Mouse (Mus musculus) thymus, adult 2 months (tissue): ENCODE measurements around the gene Hmga1. TPM values are rescaled to one million over a fixed set of nuclear protein-coding genes. Genes with fewer than 3 reads are reported as not detected.

Experiments
- DNase-seq: peaks from one replicate; pipeline ENCODE4 v3.0.0; 2021
- H3K27ac ChIP-seq: fragments of 200-500 bp; 2 replicates; pipeline ENCODE4 v1.5.1; 2012; ENCODE audit warnings: low read length, control low read depth; ENCODE audit not compliant: control insufficient read depth, insufficient read depth
- H3K27me3 ChIP-seq: fragments of 200-500 bp; 2 replicates; pipeline ENCODE4 v1.6.1; 2012; ENCODE audit warnings: mild to moderate bottlenecking, low read length, moderate library complexity, mixed read lengths; ENCODE audit not compliant: control insufficient read depth, insufficient read depth
- H3K36me3 ChIP-seq: fragments of 200-500 bp; 2 replicates; pipeline ENCODE4 v1.6.1; 2012; ENCODE audit warnings: mild to moderate bottlenecking, low read length, moderate library complexity; ENCODE audit not compliant: control insufficient read depth, insufficient read depth
- H3K4me1 ChIP-seq: fragments of 200-500 bp; replicated peaks from 2 replicates; pipeline ENCODE4 v1.6.1; 2012; ENCODE audit warnings: low read length; ENCODE audit not compliant: control insufficient read depth, insufficient read depth
- H3K4me3 ChIP-seq: fragments of 200-500 bp; 2 replicates; pipeline ENCODE4 v1.5.1; 2012; ENCODE audit warnings: mild to moderate bottlenecking, low read length, control low read depth, moderate library complexity; ENCODE audit not compliant: control insufficient read depth, insufficient read depth
- CTCF ChIP-seq: fragments of 200-500 bp; IDR thresholded peaks from 2 replicates; pipeline ENCODE4 v1.5.1; 2012; ENCODE audit warnings: mild to moderate bottlenecking, control low read depth, low read length, moderate library complexity, borderline replicate concordance; ENCODE audit not compliant: control insufficient read depth, poor library complexity, insufficient read depth; ENCODE audit errors: extremely low read depth
- POLR2A ChIP-seq: fragments of 200-500 bp; IDR thresholded peaks from 2 replicates; pipeline ENCODE4 v1.6.1; 2012; ENCODE audit warnings: mild to moderate bottlenecking, low read length, control low read depth, moderate library complexity; ENCODE audit not compliant: control insufficient read depth, poor library complexity, insufficient read depth; ENCODE audit errors: extremely low read depth
- WGBS: fragments of 180-500 bp; shearing (Covaris S2); methylation state at CpG from one replicate; pipeline ENCODE4 v1.1.7; 2018; 5-methylcytosine and 5-hydroxymethylcytosine counted together
- polyA plus RNA-seq: library from polyadenylated mRNA; depleted of rRNA; stranded (reverse); fragments of >200 nt; gene quantifications from 2 replicates; pipeline ENCODE4 v1.2.3, GENCODE M21; 2012

Gene Hmga1
- polyA plus RNA-seq, 1 experiment: 430 TPM

DNA sequence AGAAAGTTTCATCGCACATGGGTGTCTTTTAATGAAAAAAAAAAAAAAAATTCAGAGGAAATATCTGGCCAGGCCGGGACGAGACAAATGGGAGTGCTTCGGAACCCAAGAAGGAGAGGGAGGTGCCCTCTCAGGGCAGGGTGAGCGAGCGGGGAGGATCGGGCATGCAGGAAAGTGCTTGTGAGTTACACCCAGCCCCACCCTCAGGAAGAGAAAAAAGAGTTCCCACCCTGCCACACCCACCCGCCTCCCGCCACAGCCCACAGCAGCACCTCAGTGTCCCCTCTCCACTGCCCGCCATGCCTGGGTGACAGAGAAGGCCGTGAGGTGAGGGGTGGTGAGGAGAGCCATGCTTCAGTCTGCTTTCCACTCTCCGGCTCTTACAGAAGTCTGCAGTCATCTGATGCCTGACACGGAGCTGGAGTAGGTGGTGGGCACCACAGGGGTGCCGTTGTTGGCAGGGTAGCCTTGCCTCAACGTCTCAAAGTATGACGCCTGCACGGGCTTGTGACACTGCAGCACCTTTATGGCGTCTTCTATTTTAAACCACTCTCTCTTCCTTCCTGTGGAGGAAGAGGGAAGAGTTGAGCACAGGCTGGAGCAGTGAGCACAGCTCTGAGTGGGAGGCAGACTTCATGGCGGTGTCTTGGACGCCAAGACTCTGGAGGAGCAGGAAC lies 24.2 kb downstream of the Hmga1 start:
- TF ChIP-seq POLR2A (no peak), CTCF (no peak)

GRCm38 (mm10) chr17:27583185-27583894 lies 27.0 kb downstream of the Hmga1 start:
- Histone ChIP-seq H3K36me3 (peaks cover 14% of the 10 kb centered on the region; the same call in 1 of the 2 replicates), H3K4me3 (no peak overlapping the region), H3K4me1 (peaks cover 8% of the 10 kb centered on the region), H3K27me3 (no peaks in the 10 kb centered on the region), H3K27ac (no peak overlapping the region; the same call in 1 of the 2 replicates)
- DNase-seq: no peak
- TF ChIP-seq CTCF (no peak), POLR2A (no peak)
- WGBS: 64% methylated on average over 13 of the region's 13 CpGs

More for the DNA sequence above, 24.2 kb downstream of the Hmga1 start:
- Histone ChIP-seq H3K27me3 (no peaks in the 10 kb centered on the region), H3K4me3 (no peak overlapping the region), H3K4me1 (0 out of 2 replicates have a peak, but pooled peaks cover 1% of the 10 kb centered on the region), H3K27ac (no peak overlapping the region), H3K36me3 (peaks cover 14% of the 10 kb centered on the region; the same call in 1 of the 2 replicates)
- DNase-seq: no peak
- 90% methylated on average over 20 of the region's 20 CpGs for WGBS

- Histone ChIP-seq H3K4me1 (peaks cover 30% of the 10 kb centered on the region), H3K27ac (no peak overlapping the region), H3K27me3 (no peaks in the 10 kb centered on the region), H3K4me3 (no peak overlapping the region), H3K36me3 (0 out of 2 replicates have a peak, but pooled peaks cover 2% of the 10 kb centered on the region)
- no peak for DNase-seq
- TF ChIP-seq POLR2A (no peak), CTCF (no peak)
- 69% methylated on average over 9 of the region's 9 CpGs for WGBS
Measured at GRCm38 (mm10) chr17:27586661-27587060, 30.4 kb downstream of the Hmga1 start.

DNA sequence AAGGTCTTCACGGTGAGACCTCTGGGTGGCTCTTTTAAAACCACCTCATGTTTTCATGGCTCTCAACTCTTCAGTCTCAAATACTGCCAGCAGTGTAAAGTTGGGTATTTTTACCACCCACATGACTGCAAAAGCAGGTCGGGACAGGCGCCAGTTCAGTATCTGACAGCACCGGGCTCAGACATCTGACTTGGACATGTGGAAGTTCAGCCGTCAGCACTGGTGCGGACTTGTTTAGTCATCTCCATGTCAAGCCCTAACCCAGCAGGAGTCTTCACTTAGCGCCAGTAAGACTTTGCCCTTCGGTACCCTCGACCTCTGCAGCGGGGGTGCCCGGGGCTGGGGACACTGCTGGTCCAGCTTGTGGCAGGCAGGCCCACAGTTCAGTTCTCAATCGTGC lies 31.0 kb downstream of the Hmga1 start:
- Histone ChIP-seq H3K27ac (no peak overlapping the region), H3K4me3 (no peak overlapping the region), H3K4me1 (peaks cover 34% of the 10 kb centered on the region), H3K36me3 (no peaks in the 10 kb centered on the region), H3K27me3 (no peaks in the 10 kb centered on the region)
- WGBS: 80% methylated on average over 12 of the region's 12 CpGs
- no peak for DNase-seq
- TF ChIP-seq CTCF: no peak
- no peak for TF ChIP-seq POLR2A

DNA sequence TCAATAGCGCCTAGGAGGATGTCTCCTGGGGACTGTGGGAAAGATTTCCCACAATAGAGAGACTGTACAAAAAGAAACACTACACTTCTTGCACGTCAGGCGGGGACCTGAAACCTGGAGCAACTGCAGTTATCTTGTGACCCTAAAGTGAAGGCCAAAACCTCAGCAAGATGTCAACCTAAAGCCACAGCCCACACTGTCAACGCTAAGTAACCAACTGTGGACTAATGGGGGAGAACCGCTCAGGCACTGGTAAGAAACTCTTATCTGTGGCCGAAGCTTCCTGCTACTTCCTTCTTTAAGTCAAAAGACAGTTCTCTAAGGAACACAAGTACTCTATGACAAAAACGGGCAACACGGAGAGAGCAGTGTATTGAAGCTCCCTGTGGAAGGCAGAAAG lies 31.9 kb downstream of the Hmga1 start:
- no peak overlapping the region for H3K4me3 ChIP-seq
- peaks cover 34% of the 10 kb centered on the region for H3K4me1 ChIP-seq
- no peak overlapping the region for H3K27ac ChIP-seq
- TF ChIP-seq CTCF (no peak), POLR2A (no peak)
- no peak for DNase-seq
- H3K36me3 ChIP-seq: no peaks in the 10 kb centered on the region
- WGBS: 19% methylated on average over 8 of the region's 8 CpGs
- no peaks in the 10 kb centered on the region for H3K27me3 ChIP-seq

DNA sequence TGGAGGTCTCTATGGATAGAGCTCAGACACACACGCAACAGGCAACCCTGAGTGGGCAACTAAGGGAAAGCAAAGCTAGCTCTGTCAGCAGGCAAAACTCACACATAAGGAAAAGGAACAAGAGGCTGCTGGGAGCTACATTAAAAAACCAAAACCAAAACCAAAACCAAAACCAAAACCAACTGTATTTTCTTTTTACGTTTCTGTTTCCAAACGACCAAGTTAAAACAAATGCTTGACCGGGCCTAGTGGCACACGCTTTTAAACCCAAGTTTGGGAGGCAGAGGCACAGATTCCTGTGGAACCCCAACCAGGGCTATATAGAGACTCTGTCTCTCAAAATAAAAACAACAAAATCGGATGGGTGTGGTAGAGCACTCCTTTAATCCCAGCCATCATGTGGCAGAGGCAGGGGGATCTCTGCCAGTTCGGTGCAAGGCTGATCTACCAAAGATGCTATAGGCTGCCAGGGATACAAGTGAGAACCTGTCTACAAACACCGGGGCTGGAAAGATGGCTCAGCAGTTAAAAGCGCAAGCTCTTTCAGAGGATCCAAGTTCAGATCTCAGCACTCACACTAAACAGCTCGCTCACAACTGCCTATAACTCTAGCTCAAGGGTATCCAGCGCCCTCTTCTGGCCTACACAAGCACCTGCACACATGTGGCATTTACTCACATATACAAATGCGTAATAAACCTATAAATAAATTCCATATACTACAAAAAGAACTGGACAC lies 35.7 kb downstream of the Hmga1 start:
- WGBS: 57% methylated on average over 12 of the region's 12 CpGs
- no peak for DNase-seq
- Histone ChIP-seq H3K36me3 (peaks cover 6% of the 10 kb centered on the region), H3K4me3 (no peak overlapping the region), H3K27ac (peak overlapping the region; percentile 63; the same call in 1 of the 2 replicates), H3K27me3 (no peaks in the 10 kb centered on the region), H3K4me1 (peaks cover 32% of the 10 kb centered on the region)
- no peak for TF ChIP-seq CTCF
- TF ChIP-seq POLR2A: no peak
